In genomic region chr9:29412181-29412771, GRCm38 (mm10) we compare ENCODE assay signal across 8 mouse cellular contexts.
DNase-seq lines count a peak whose midpoint lies in the region; ATAC-seq and TF ChIP-seq lines count a peak whose summit lies in the region.

No protein-coding gene starts in this region.

- TF ChIP-seq POLR2A in embryonic fibroblast, embryonic 13.5 days (IDR thresholded peaks at IDR 0.05; ENCODE audit: low read depth, low read length) = no peak

- no peaks in the 10 kb centered on the region for H3K9me3 ChIP-seq in ES-E14 (ENCODE audit: control insufficient read depth, insufficient read depth, low read depth, low read length)
- no peaks in the 10 kb centered on the region for H3K9me3 ChIP-seq in heart, embryonic 15.5 days (replicated peaks)
- H3K9me3 ChIP-seq in stomach, embryonic 14.5 days (ENCODE audit: control insufficient read depth, low read depth, low read length) = no peaks in the 10 kb centered on the region

- no peak for TF ChIP-seq CTCF in embryonic fibroblast, embryonic 13.5 days (IDR thresholded peaks at IDR 0.05; ENCODE audit: borderline replicate concordance, insufficient read depth, low read length)

- no peak overlapping the region for H3K27ac ChIP-seq in ES-E14 (ENCODE audit: insufficient read depth, low read depth, low read length, poor library complexity, severe bottlenecking)
- no peak overlapping the region for H3K27ac ChIP-seq in embryonic fibroblast, embryonic 13.5 days (ENCODE audit: insufficient read depth, low read length)
- H3K27ac ChIP-seq in heart, embryonic 15.5 days = peak overlapping the region; percentile 71
- H3K27ac ChIP-seq in stomach, embryonic 14.5 days (ENCODE audit: low read length) = peak overlapping the region; percentile 86

- peak overlapping the region; percentile 72 for H3K9ac ChIP-seq in ES-E14 (ENCODE audit: insufficient read depth, low read depth, low read length, poor library complexity, severe bottlenecking)
- H3K9ac ChIP-seq in heart, embryonic 15.5 days = peak overlapping the region; percentile 60
- peak overlapping the region; percentile 32; the same call in 1 of the 2 replicates for H3K9ac ChIP-seq in stomach, embryonic 14.5 days (replicated peaks; ENCODE audit: low read depth, low read length)

- WGBS in heart, embryonic 15.5 days = under 1% methylated on average over 57 of the region's 61 CpGs
- 1% methylated on average over 53 of the region's 61 CpGs for WGBS in stomach, embryonic 14.5 days

- H3K4me3 ChIP-seq in ES-E14 (ENCODE audit: insufficient read depth in 1 of 2, low read depth in 1 of 2, low read length in 2 of 2, poor library complexity in 1 of 2, severe bottlenecking in 1 of 2) = peak overlapping the region; percentile 59 to 68
- peak overlapping the region; percentile 27 for H3K4me3 ChIP-seq in embryonic fibroblast, embryonic 13.5 days (ENCODE audit: insufficient read depth, low read length)
- H3K4me3 ChIP-seq in heart, embryonic 15.5 days = peak overlapping the region; percentile 67
- H3K4me3 ChIP-seq in stomach, embryonic 14.5 days (ENCODE audit: low read depth, low read length) = peak overlapping the region; percentile 47

- in situ Hi-C loops in ES-E14 (cut with MboI; ENCODE audit: low sequenced_read_pairs in 2 of 2, unreplicated experiment in 2 of 2) = no loop called here

- DNase-seq in ES-E14 (ENCODE audit: low read depth, low spot score) = peak; percentile 45
- peak; percentile 4 to 9 for DNase-seq in adrenal gland, postnatal 4 days (ENCODE audit: low spot score in 2 of 2)
- peak; percentile 41 to 58 for DNase-seq in layer of hippocampus, postnatal 14 days (ENCODE audit: low spot score in 2 of 2)

- peak overlapping the region; percentile 96 for H3K4me2 ChIP-seq in heart, embryonic 15.5 days
- peak overlapping the region; percentile 90 for H3K4me2 ChIP-seq in stomach, embryonic 14.5 days (replicated peaks; ENCODE audit: low read depth, low read length)

- no peaks in the 10 kb centered on the region for H3K36me3 ChIP-seq in ES-E14 (ENCODE audit: control insufficient read depth, insufficient read depth, low read length, poor library complexity, severe bottlenecking)
- H3K36me3 ChIP-seq in heart, embryonic 15.5 days = no peaks in the 10 kb centered on the region
- H3K36me3 ChIP-seq in stomach, embryonic 14.5 days (ENCODE audit: control insufficient read depth, insufficient read depth, low read length) = no peaks in the 10 kb centered on the region

- H3K27me3 ChIP-seq in heart, embryonic 15.5 days = peaks cover 24% of the 10 kb centered on the region
- no peaks in the 10 kb centered on the region; the same call in 1 of the 2 replicates for H3K27me3 ChIP-seq in stomach, embryonic 14.5 days (ENCODE audit: control insufficient read depth, insufficient read depth, low read length)

- ATAC-seq in heart, embryonic 15.5 days (replicated peaks; ENCODE audit: insufficient number of reproducible peaks, insufficient read depth, low FRiP score, low read depth) = peak; percentile 61
- ATAC-seq in megakaryocyte progenitor cell, adult 5-6 weeks (replicated peaks; ENCODE audit: poor library complexity) = 0 out of 2 replicates have a peak, but pooled peaks have one; percentile 17
- peak; percentile 57 for ATAC-seq in stomach, embryonic 14.5 days (ENCODE audit: insufficient number of reproducible peaks, insufficient read depth, low FRiP score, low read depth)
- no peak for ATAC-seq in erythroid progenitor cell, adult 5-6 weeks (replicated peaks; ENCODE audit: low FRiP score, poor library complexity, severe bottlenecking)

- H3K4me1 ChIP-seq in ES-E14 (ENCODE audit: control insufficient read depth in 2 of 2, insufficient read depth in 2 of 2, low read length in 2 of 2, poor library complexity in 1 of 2) = 0 out of 4 replicates have a peak, but pooled peaks cover 0 to 2% of the 10 kb centered on the region in 2 experiments
- no peaks in the 10 kb centered on the region for H3K4me1 ChIP-seq in embryonic fibroblast, embryonic 13.5 days (ENCODE audit: control insufficient read depth, insufficient read depth, low read length)
- peaks cover 16% of the 10 kb centered on the region for H3K4me1 ChIP-seq in heart, embryonic 15.5 days (replicated peaks)
- no peaks in the 10 kb centered on the region for H3K4me1 ChIP-seq in stomach, embryonic 14.5 days (ENCODE audit: control insufficient read depth, insufficient read depth, low read length)

TF ChIP-seq in ES-E14, 5 proteins besides CTCF, POLR2A, EP300 and RAD21:
- TF ChIP-seq CHD2 (IDR thresholded peaks at IDR 0.05; ENCODE audit: low read depth, low read length) (no peak), ZNF384 (IDR thresholded peaks at IDR 0.05; ENCODE audit: low read depth, low read length) (no peak), MAFK (IDR thresholded peaks at IDR 0.05; ENCODE audit: insufficient read depth, low read depth, low read length) (no peak), HCFC1 (IDR thresholded peaks at IDR 0.05; ENCODE audit: borderline replicate concordance, insufficient read depth, low read length) (no peak), ZC3H11A (IDR thresholded peaks at IDR 0.05; ENCODE audit: borderline replicate concordance, low read depth, low read length) (no peak)

Comparison
In these comparisons a context has a peak if more than half of its experiments do, and no peak if none do; other contexts are left out.
1. H3K27ac ChIP-seq: peak in heart, embryonic 15.5 days (single experiment) and stomach, embryonic 14.5 days (single experiment); none in ES-E14 (single experiment) and embryonic fibroblast, embryonic 13.5 days (single experiment).
2. Peak in every context shown above with its lines, with median percentiles within 50 percentile points of each other: DNase-seq, H3K4me3 ChIP-seq and H3K9ac ChIP-seq.